Mouse (Mus musculus) stomach, embryonic 15.5 days (tissue): Measurements from ENCODE around the gene Klhl29. TPM values are rescaled to one million over a fixed set of nuclear protein-coding genes. Genes with fewer than 3 reads are reported as not detected.
A peak's percentile ranks its signal among the peaks of the same experiment; 100 is the strongest.

Experiments used
- ATAC-seq: fragments of 200-750 bp; cut with Nextera tagmentation; 2 replicates; pipeline ENCODE4 v1.8.0; 2017; ENCODE audit warnings: low read depth, moderate number of reproducible peaks, moderate TSS enrichment; ENCODE audit not compliant: insufficient read depth, low FRiP score
- H3K27ac ChIP-seq: fragments of 300-500 bp; sonication (generic); 2 replicates; pipeline ENCODE4 v1.5.1; 2015; ENCODE audit warnings: mild to moderate bottlenecking, inconsistent platforms
- H3K27me3 ChIP-seq: fragments of 300-500 bp; sonication (generic); replicated peaks from 2 replicates; pipeline ENCODE4 v1.6.1; 2015; ENCODE audit warnings: inconsistent platforms
- H3K36me3 ChIP-seq: fragments of 300-500 bp; sonication (generic); 2 replicates; pipeline ENCODE4 v1.6.1; 2015; ENCODE audit warnings: inconsistent platforms
- H3K4me1 ChIP-seq: fragments of 300-500 bp; sonication (generic); 2 replicates; pipeline ENCODE4 v1.6.1; 2015; ENCODE audit warnings: inconsistent platforms
- H3K4me2 ChIP-seq: fragments of 300-500 bp; sonication (generic); 2 replicates; pipeline ENCODE4 v1.6.1; 2015; ENCODE audit warnings: mild to moderate bottlenecking, inconsistent platforms
- H3K4me3 ChIP-seq: fragments of 300-500 bp; sonication (generic); replicated peaks from 2 replicates; pipeline ENCODE4 v1.5.1; 2015; ENCODE audit warnings: inconsistent platforms
- H3K9ac ChIP-seq: fragments of 300-500 bp; sonication (generic); 2 replicates; pipeline ENCODE4 v1.6.1; 2015; ENCODE audit warnings: inconsistent platforms
- H3K9me3 ChIP-seq: fragments of 300-500 bp; sonication (generic); 2 replicates; pipeline ENCODE4 v1.6.1; 2016; ENCODE audit warnings: inconsistent platforms
- WGBS: fragments of 180-500 bp; shearing (Covaris S2); methylation state at CpG from one replicate; pipeline ENCODE4 v1.1.7; 2015; 5-methylcytosine and 5-hydroxymethylcytosine counted together
- polyA plus RNA-seq: library from polyadenylated mRNA; unstranded; fragments of >200 nt; fragmentation: Nextera tagmentation; extraction: Ambion mirVana; gene quantifications from 2 replicates; pipeline ENCODE4 v1.2.1, GENCODE M21; 2015

Klhl29 gene
- polyA plus RNA-seq, 1 experiment from 2014 or later: 1.6 TPM

DNA sequence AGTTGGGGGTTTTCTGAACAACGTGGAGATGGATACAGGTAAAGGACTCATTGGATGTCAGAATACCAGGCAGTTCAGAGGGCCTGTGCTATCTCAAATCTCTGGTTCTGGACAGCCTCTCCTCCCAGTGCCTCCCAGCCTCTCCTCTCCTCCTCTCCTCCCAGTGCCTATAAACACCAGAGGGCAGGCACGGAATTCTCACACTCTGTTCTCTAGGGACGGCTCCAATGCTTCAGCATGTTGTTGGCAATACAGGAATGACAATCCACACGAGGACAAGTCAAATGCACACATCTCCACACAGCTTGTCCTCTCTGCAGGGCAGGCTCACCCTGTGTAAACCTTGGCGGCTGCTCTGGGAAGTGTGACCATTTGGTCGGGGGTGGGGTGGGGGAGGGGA lies 128.0 kb downstream of the Klhl29 start:
- Histone ChIP-seq H3K4me2 (no peak overlapping the region), H3K27ac (no peak overlapping the region), H3K36me3 (no peaks in the 10 kb centered on the region), H3K9me3 (no peaks in the 10 kb centered on the region), H3K9ac (no peak overlapping the region), H3K4me1 (0 out of 2 replicates have a peak, but pooled peaks cover 5% of the 10 kb centered on the region), H3K4me3 (no peak overlapping the region), H3K27me3 (no peaks in the 10 kb centered on the region)
- WGBS: 14% methylated on average over 6 of the region's 6 CpGs
- ATAC-seq: 0 out of 2 replicates have a peak, but pooled peaks have one; percentile 21

DNA sequence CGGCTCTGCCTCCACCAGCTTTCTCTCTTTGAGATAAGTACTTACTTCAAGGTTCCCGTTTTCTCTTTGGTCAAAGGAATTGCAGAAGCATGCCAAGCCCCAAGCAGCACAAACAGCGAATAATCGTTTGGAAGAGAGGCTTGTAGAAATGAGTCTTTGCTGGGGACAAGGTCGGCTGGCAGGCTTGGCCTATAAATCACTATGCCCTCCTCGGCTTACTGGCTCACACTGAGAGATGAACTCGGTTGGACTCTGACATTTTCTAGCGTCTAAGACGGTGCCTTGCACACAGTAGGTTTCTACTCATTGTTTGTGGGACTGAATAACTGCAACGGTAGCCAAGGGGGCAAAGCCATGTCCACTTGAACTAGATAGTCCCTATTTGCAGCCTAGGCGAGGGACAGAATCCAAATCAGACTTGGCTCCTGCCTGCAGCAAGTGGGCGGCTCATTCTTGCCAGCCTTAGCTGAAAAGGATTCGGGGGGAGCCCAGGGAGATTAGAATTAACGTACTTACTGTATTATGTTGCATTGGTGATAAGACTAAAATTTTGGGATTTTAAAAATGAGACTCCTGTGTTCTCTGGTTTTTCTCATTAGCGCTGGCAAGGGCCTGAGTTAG lies 128.7 kb downstream of the Klhl29 start:
- Histone ChIP-seq H3K36me3 (no peaks in the 10 kb centered on the region), H3K27me3 (no peaks in the 10 kb centered on the region), H3K4me3 (no peak overlapping the region), H3K27ac (no peak overlapping the region; the same call in 1 of the 2 replicates), H3K4me1 (0 out of 2 replicates have a peak, but pooled peaks cover 5% of the 10 kb centered on the region), H3K9me3 (no peaks in the 10 kb centered on the region), H3K4me2 (no peak overlapping the region), H3K9ac (no peak overlapping the region)
- ATAC-seq: no peak
- WGBS: 64% methylated on average over 15 of the region's 15 CpGs

DNA sequence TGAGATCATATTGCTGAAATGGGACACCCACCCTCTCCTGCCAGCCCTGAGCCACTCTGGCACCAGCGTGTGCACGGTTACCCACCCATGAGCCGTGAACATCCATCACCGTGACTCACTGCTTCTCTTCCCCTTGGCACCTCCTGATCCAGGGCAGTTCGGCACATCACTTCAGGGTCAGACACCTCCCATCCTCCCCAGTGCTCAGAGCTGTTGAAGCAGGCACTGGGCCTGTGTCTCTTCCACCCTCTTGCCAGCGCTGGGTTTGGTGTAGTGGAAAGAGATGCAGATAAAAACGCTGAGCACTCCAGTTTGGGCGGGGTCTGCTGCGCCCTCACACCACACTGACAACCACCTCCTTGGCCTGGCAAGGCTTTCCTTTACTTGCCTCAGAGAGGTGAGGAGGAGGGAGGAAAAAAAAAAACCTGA lies 129.3 kb downstream of the Klhl29 start:
- Histone ChIP-seq H3K9me3 (no peaks in the 10 kb centered on the region), H3K27me3 (no peaks in the 10 kb centered on the region), H3K4me2 (no peak overlapping the region), H3K4me3 (no peak overlapping the region), H3K4me1 (0 out of 2 replicates have a peak, but pooled peaks cover 5% of the 10 kb centered on the region), H3K36me3 (no peaks in the 10 kb centered on the region), H3K27ac (no peak overlapping the region; the same call in 1 of the 2 replicates), H3K9ac (no peak overlapping the region)
- ATAC-seq: peak; percentile 40; the same call in 1 of the 2 replicates
- WGBS: 65% methylated on average over 9 of the region's 9 CpGs

DNA sequence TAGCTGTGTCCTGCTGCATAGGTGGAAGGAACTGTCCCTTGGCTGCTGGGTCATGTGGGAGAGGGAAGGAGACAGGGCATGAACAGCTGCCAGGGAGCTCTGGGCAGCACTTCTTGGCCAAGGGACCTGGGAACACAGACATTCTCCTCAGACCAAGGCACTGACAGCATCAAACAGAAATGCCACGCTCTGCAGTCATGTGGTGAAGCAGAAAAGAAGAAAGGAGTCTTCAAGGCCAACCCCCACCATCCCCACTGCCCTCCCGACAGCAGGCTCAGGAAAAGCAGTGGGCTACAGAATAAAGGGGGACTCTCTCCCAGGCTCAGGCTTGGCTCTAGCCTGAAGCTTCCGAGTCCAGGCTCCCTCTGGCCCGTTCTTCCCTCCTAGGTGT lies 130.3 kb downstream of the Klhl29 start:
- WGBS: 77% methylated on average over 4 of the region's 4 CpGs
- ATAC-seq: no peak
- Histone ChIP-seq H3K4me2 (no peak overlapping the region), H3K4me1 (0 out of 2 replicates have a peak, but pooled peaks cover 5% of the 10 kb centered on the region), H3K27me3 (no peaks in the 10 kb centered on the region), H3K9ac (no peak overlapping the region), H3K36me3 (no peaks in the 10 kb centered on the region), H3K9me3 (no peaks in the 10 kb centered on the region), H3K27ac (no peak overlapping the region), H3K4me3 (no peak overlapping the region)

DNA sequence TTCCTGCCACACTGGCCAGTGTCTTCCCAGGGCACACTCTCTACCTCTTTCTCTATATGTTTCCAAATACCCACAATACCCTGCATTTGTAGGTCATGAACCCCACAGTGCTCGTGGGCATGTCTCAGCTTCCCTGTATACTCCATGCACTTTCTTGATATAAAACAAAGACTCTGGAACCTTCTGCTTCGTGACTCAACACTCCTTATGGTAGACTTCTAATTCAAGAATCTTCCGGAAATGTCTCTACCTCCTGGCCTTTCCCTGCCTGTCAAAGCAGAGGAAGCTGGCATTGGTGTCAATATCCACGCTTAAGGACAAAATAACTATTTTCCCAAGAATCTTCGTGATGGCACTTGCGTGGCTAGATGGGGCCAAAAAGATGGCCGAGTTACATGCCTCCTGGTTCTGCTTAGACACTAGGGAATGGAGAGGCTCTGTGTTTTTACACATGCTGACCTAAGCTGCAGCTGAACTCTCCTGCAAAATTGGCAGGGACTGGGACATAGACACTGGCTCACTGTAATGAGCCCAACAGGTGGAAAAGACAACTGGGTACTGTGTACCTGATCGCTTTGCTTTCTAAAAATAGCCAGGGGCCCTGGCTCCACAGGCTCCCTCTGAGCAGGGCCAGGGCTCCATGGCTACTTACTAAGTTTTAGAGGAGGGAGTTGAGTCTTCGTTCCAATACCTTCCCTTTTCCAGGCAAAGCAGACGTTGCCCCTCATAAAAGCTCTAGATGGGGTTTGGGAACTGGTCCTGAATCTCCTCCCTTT lies 130.9 kb downstream of the Klhl29 start:
- Histone ChIP-seq H3K4me3 (no peak overlapping the region), H3K9me3 (no peaks in the 10 kb centered on the region), H3K4me1 (0 out of 2 replicates have a peak, but pooled peaks cover 5% of the 10 kb centered on the region), H3K36me3 (no peaks in the 10 kb centered on the region), H3K27ac (no peak overlapping the region), H3K27me3 (no peaks in the 10 kb centered on the region), H3K9ac (no peak overlapping the region), H3K4me2 (no peak overlapping the region)
- no peak for ATAC-seq
- 87% methylated on average over 10 of the region's 10 CpGs for WGBS

DNA sequence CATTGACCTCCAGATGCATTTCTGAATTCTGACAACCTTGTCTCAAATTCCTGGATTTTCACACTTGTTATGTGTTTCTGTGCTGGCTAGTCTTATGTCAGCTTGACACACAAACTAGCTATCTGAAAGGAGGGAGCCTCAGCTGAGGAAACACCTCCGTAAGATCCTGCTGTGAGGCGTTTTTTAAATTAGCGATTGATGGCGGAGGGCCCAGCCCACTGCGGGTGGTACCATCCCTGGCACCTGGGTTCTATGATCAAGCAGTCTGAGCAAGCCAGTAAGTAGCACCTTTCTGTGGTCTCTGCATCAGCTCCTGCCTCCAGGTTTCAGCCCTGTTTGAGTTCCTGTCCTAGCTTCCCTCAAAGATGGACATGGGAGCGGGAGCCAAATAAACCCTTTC lies 131.6 kb downstream of the Klhl29 start:
- WGBS: 82% methylated on average over 6 of the region's 6 CpGs
- Histone ChIP-seq H3K9ac (no peak overlapping the region), H3K9me3 (no peaks in the 10 kb centered on the region), H3K4me3 (no peak overlapping the region), H3K4me2 (no peak overlapping the region), H3K27me3 (no peaks in the 10 kb centered on the region), H3K36me3 (no peaks in the 10 kb centered on the region), H3K27ac (no peak overlapping the region), H3K4me1 (0 out of 2 replicates have a peak, but pooled peaks cover 5% of the 10 kb centered on the region)
- ATAC-seq: no peak

DNA sequence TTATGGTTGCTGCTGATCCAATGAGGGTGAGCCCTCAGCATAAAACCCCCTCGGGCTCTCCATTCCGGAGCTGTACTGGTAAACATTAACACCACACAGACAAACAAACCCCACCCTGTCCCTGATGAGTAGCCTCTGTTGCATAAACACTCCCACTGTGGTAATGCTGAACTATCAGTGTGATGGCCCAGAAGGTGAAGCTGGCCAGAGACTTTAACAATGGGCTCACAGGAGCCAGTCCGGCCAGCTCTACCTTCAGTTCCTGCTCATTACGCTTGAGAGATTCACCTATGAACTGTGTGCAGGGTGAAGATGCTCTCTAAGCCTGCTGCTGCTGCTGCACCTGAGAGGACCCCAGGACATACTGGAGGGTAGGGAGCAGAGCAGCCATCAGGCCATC lies 132.0 kb downstream of the Klhl29 start:
- H3K9ac ChIP-seq: no peak overlapping the region
- H3K4me3 ChIP-seq: no peak overlapping the region
- H3K4me1 ChIP-seq: 0 out of 2 replicates have a peak, but pooled peaks cover 5% of the 10 kb centered on the region
- no peaks in the 10 kb centered on the region for H3K9me3 ChIP-seq
- H3K4me2 ChIP-seq: no peak overlapping the region
- no peaks in the 10 kb centered on the region for H3K36me3 ChIP-seq
- ATAC-seq: no peak
- no peaks in the 10 kb centered on the region for H3K27me3 ChIP-seq
- no peak overlapping the region for H3K27ac ChIP-seq
- WGBS: 50% methylated on average over 4 of the region's 4 CpGs

DNA sequence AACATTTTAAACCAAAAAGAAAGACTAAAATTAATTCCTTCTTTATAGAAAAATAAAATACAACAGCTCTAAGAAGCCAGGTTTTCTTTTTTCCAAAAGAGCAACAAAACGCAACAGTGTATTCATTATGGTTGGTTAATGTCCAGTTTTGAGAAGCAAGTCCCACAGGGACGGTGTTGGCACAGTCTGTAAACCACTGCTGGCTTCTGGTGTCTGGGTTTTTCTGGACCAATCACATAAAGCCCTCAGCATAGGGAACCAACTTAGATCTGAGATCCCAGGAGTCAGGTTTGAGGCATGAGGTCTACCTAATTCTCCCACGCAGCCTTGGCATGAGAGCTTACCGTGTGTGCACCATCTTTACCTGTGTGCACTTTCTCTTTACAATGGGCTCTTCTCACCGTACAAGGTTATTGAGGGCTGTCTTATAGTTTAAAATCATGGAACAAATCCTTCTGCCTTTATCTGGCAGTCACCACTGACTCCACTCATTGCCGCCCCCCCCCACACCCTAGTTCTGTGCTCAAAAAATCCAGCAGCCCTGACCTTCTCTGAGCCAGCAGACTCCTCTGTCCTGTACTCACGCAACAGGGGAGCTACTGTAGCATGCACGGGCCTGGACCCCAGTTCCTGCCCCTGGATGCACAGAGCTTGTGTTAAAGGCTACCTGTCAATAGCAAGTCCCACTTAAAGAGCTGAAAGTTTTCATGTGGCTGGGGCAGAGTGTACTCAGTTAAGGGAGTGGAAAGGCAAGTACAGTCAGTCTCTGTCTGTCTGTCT lies 132.7 kb downstream of the Klhl29 start:
- H3K9me3 ChIP-seq: no peaks in the 10 kb centered on the region
- H3K9ac ChIP-seq: no peak overlapping the region
- H3K4me2 ChIP-seq: no peak overlapping the region
- H3K4me1 ChIP-seq: 0 out of 2 replicates have a peak, but pooled peaks cover 3% of the 10 kb centered on the region
- ATAC-seq: no peak
- no peak overlapping the region for H3K4me3 ChIP-seq
- WGBS: 78% methylated on average over 8 of the region's 8 CpGs
- H3K27ac ChIP-seq: no peak overlapping the region
- H3K27me3 ChIP-seq: no peaks in the 10 kb centered on the region
- no peaks in the 10 kb centered on the region for H3K36me3 ChIP-seq

DNA sequence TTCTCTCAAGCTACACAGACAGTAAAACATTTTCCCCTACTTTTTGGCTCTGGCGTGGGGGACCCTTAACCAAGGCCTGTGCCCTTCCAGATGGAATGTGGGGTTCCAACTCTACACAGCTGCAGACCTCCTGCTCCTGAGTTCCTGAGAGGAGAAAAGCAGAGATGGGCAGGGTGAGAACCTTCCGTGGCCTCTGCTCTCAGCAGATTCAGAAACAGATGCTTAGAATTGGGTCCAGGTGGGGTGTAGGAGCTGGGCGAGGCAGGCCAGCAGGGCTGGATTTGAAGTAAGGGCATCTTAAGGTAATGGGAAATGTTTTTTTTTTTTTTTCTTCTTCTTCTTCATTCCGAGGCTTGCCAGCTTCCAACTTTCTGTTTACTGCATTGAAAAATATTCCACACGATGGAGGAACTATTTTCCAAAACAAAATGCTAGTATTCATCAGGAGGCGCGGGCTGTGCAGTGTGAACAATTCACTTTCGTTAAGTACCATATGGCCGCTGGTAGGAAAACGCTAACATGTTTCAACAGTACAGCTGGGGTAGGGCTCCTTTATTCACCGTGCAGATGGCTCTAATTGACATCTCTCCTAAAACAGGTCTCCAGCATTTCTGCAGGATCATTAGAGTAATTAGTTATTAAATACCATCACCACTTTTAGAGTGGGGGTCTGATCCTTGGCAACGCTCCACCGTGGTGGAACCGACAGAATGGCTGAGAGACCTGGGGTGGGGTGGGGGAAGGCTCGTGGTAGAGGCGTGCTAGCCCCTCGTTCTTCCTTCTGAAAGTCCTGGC lies 135.8 kb downstream of the Klhl29 start:
- Histone ChIP-seq H3K4me1 (peaks cover 8% of the 10 kb centered on the region; the same call in 1 of the 2 replicates), H3K4me3 (no peak overlapping the region), H3K9me3 (no peaks in the 10 kb centered on the region), H3K27me3 (no peaks in the 10 kb centered on the region), H3K27ac (no peak overlapping the region), H3K36me3 (no peaks in the 10 kb centered on the region), H3K4me2 (no peak overlapping the region), H3K9ac (no peak overlapping the region)
- ATAC-seq: no peak
- WGBS: 71% methylated on average over 17 of the region's 17 CpGs

DNA sequence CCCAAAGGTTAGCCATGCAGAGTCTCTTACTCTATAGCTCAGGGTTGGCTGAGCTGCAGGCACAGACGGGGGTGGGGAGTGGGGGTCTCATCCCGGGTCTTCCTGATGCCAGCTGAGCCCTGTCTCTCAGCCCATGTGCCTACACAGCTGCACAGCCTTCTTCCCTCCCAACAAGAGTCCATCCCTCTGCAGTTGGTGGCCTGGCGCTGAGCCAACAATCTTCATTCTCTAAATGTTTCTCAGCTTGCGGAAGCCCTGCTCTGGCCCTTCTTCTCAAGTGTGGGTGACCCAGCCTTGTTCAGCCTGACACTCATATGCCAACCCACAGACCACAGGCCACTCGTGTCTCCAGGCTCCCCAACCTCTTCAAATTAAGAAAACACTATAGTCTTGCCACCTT lies 138.4 kb downstream of the Klhl29 start:
- 48% methylated on average over 5 of the region's 5 CpGs for WGBS
- H3K4me3 ChIP-seq: no peak overlapping the region
- peak; percentile 48; the same call in 1 of the 2 replicates for ATAC-seq
- H3K4me1 ChIP-seq: peaks cover 8% of the 10 kb centered on the region; the same call in 1 of the 2 replicates
- no peak overlapping the region for H3K27ac ChIP-seq
- H3K27me3 ChIP-seq: no peaks in the 10 kb centered on the region
- H3K9me3 ChIP-seq: no peaks in the 10 kb centered on the region
- H3K9ac ChIP-seq: no peak overlapping the region
- H3K4me2 ChIP-seq: no peak overlapping the region
- H3K36me3 ChIP-seq: no peaks in the 10 kb centered on the region

DNA sequence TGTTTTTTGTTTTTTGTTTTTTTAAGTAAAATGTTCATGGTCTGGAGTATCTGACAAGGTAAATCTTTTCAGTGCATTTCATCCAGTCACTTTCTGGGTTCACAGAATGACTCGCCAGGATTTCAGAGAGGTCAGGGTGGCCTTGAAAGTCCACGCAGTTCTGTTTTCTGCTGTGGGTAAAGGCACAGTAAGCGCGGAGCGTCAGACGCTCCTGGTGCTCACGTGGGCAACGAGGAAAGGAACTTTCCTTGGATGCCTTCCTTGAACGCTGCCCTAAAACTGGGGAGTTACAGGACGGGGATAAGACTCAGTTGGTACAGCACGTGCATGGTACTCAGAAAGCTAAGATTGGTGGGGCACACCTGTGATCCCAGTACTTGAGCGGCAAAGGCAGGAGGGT lies 139.9 kb downstream of the Klhl29 start:
- no peak overlapping the region for H3K4me3 ChIP-seq
- H3K4me2 ChIP-seq: no peak overlapping the region
- no peaks in the 10 kb centered on the region for H3K27me3 ChIP-seq
- 83% methylated on average over 12 of the region's 12 CpGs for WGBS
- no peaks in the 10 kb centered on the region for H3K36me3 ChIP-seq
- no peak overlapping the region for H3K9ac ChIP-seq
- peaks cover 8% of the 10 kb centered on the region; the same call in 1 of the 2 replicates for H3K4me1 ChIP-seq
- H3K9me3 ChIP-seq: no peaks in the 10 kb centered on the region
- no peak overlapping the region for H3K27ac ChIP-seq
- ATAC-seq: no peak
